Mouse (Mus musculus): ENCODE data around the gene Frat1. TPM values are rescaled to one million over a fixed set of nuclear protein-coding genes. Genes with fewer than 3 reads are reported as not detected.

Gene Frat1
- 1 to 10 TPM in 1 of 2 experiments, under 1 TPM in 1; 0.11 to 3.5 TPM for polyA plus RNA-seq (2012; fragmentation: generic; extraction: Trizol)

DNA sequence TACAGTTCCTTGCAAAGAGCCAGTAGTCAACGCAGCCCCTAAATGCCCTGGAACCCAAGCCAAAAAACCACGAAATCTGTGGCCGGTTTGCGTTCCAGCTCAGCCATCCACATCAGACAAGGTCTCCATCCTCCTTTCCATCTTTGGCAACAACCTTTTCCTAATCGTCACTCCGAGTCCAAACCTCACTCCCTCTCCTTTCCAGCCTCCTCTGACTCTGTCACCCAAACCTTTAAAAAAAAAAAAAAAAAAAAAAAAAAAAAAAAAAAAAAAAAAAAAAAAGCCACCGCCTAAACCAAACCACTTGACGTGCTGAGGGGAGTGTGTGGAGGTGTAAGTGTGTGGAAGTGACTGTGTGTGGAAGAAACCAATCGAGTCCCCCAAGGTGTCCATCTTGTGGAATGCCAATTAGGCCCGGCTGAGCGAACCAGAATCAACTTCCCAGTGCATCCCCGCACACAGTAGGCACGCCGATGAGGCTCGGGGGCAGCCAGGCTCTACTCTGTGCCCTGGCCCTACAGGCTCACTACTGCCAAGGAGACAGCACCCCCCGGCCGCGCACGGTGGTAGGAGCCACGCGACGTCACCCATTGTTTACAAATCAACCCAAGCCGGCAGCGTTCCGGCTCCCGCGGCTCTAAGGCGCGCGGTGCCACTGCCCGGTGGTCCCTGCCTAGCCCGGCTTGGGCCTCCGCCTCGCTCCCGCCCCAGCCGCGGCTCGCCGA lies at the start of gene Frat1:
TSS of gene Frat1 (plus strand) at position 590 of the 725 bp plus-strand sequence.

DNA sequence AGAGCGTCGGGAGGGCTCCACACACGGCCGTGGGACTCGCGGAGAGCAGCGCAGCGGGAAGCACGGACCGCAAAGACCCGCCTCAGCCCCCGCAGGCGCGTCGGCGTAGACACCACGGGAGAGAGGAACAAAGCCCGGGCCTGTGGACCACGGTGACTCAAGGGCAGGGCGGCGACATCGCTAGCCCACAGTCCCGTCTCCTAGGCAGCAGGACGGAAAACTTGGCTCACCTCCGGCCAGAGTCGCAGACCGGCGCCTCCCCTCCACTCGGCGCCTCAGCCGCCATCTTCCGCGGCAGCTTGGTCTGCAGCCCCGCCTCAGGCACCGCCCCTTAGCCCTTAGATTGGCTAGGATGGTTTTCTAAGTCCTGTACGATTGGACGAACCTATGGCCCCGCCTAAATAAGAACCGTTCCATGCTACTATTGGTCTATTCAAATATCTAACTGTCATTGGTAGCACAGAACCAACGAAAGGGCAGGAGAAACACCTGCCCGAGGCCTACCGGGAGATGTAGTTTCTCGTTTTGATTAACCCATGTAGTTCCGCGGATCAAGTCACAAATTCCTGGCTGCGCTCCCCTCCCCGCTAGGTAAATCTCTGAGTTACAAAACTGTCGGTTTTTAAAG lies 27.9 kb upstream of the Frat1 start, which contains the start of gene Arhgap19:
TSS of gene Arhgap19 (minus strand) at position 306 of the 628 bp plus-strand sequence.

DNA sequence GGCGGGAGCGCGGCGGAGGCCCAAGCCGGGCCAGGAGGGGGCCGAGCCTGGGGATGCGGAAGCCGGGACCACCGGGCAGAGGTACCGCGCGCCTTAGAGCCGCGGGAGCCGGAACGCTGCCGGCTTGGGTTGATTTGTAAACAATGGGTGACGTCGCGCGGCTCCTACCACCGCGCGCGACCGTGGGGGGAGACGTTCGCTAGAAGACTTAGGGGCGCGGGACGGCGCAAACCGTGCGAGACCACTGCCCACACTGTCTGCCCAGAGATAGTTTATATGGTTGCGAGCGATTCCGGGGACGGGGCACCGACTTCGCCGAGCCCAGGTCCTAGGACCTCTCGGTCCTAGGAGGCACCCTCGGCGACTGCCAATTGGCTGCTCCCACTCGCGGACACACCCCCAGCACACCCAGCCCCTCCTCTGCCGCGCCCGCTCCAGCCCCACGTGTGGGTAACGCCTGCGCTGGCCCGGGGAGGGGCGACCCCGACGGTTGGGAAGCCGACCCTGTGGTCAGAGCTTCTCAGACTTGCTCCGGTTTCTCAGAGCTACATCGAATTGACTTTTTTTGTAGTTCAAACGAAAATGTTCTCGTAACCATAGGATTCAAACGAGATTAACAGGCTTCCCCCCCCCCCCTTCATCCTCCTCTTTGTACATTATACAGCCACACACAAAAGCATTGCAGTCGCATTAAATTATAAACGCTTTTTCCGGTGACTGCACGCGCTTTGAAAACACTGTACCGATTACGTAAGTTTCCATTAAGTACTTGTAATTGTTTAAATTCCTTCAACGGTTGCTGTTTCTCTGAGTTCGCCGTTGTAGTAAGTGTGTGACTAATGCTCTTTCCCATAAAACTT lies 18.5 kb downstream of the Frat1 start, which contains the start of gene Frat2:
TSS of gene Frat2 (minus strand) at position 141 of the 860 bp plus-strand sequence.

Other genes starting within 250 kb of the Frat1 start
- gene Gm340, start 247.6 kb upstream of the Frat1 start, polyA plus RNA-seq (2012; fragmentation: generic; extraction: Trizol), result 1 to 10 TPM in 1 of 2 experiments, under 1 TPM in 1; 0.18 to 1.1 TPM
- gene Slit1, start 86.3 kb upstream of the Frat1 start, polyA plus RNA-seq (2012; fragmentation: generic; extraction: Trizol), result not detected
- gene Arhgap19, start 27.9 kb upstream of the Frat1 start, polyA plus RNA-seq (2012; fragmentation: generic; extraction: Trizol), result 10 to 100 TPM in 1 of 2 experiments, under 1 TPM in 1; 0.87 to 10.5 TPM
- gene Frat2, start 18.2 kb downstream of the Frat1 start, polyA plus RNA-seq (2012; fragmentation: generic; extraction: Trizol), result 1 to 10 TPM in 1 of 2 experiments, under 1 TPM in 1; 0.50 to 4.9 TPM
- 10 to 100 TPM in 1 of 2 experiments, 1 to 10 TPM in 1; 5.0 to 21.2 TPM for gene Rrp12, start 66.2 kb downstream of the Frat1 start, polyA plus RNA-seq (2012; fragmentation: generic; extraction: Trizol)
- 100 to 1,000 TPM; 304 to 538 TPM for gene Pgam1, start 82.0 kb downstream of the Frat1 start, polyA plus RNA-seq (2012; fragmentation: generic; extraction: Trizol)
- gene Exosc1, start 103.5 kb downstream of the Frat1 start, polyA plus RNA-seq (2012; fragmentation: generic; extraction: Trizol), result 10 to 100 TPM; 21.8 to 30.0 TPM
- 10 to 100 TPM; 48.3 to 54.1 TPM for gene Zdhhc16, start 103.5 kb downstream of the Frat1 start, polyA plus RNA-seq (2012; fragmentation: generic; extraction: Trizol)
- gene Mms19, start 151.2 kb downstream of the Frat1 start, polyA plus RNA-seq (2012; fragmentation: generic; extraction: Trizol), result 10 to 100 TPM; 24.7 to 41.5 TPM
- 10 to 100 TPM; 51.9 to 95.9 TPM for gene Ubtd1, start 151.8 kb downstream of the Frat1 start, polyA plus RNA-seq (2012; fragmentation: generic; extraction: Trizol)
- under 1 TPM; 0.08 to 0.25 TPM for gene Ankrd2, start 206.0 kb downstream of the Frat1 start, polyA plus RNA-seq (2012; fragmentation: generic; extraction: Trizol)
- 1 to 10 TPM in 1 of 2 experiments, under 1 TPM in 1; 0.44 to 3.4 TPM for gene Hoga1, start 215.6 kb downstream of the Frat1 start, polyA plus RNA-seq (2012; fragmentation: generic; extraction: Trizol)
- under 1 TPM; 0.02 to 0.35 TPM for gene 4933411K16Rik, start 222.3 kb downstream of the Frat1 start, polyA plus RNA-seq (2012; fragmentation: generic; extraction: Trizol)